Mouse (Mus musculus) heart, embryonic 11.5 days (tissue): ENCODE results near the gene Mapk8ip1. TPM values are rescaled to one million over a fixed set of nuclear protein-coding genes. Genes with fewer than 3 reads are reported as not detected.

Experiments used
- ATAC-seq: fragments of 200-750 bp; cut with Nextera tagmentation; replicated peaks from 2 replicates; pipeline ENCODE4 v1.8.0; 2017; ENCODE audit warnings: moderate library complexity; ENCODE audit not compliant: insufficient number of reproducible peaks, low FRiP score, low TSS enrichment
- H3K27ac ChIP-seq: fragments of 300-500 bp; sonication (generic); 2 replicates; pipeline ENCODE4 v1.5.1; 2014; ENCODE audit warnings: mild to moderate bottlenecking, low read depth, low read length
- H3K27me3 ChIP-seq: fragments of 300-500 bp; sonication (generic); 2 replicates; pipeline ENCODE4 v1.6.1; 2014; ENCODE audit warnings: mild to moderate bottlenecking, low read length, mixed read lengths; ENCODE audit not compliant: control insufficient read depth, insufficient read depth
- H3K36me3 ChIP-seq: fragments of 300-500 bp; sonication (generic); 2 replicates; pipeline ENCODE4 v1.6.1; 2014; ENCODE audit warnings: mild to moderate bottlenecking, low read length, moderate library complexity, mixed read lengths; ENCODE audit not compliant: control insufficient read depth, insufficient read depth
- H3K4me1 ChIP-seq: fragments of 300-500 bp; sonication (generic); 2 replicates; pipeline ENCODE4 v1.6.1; 2014; ENCODE audit warnings: low read length; ENCODE audit not compliant: control insufficient read depth, insufficient read depth
- H3K4me2 ChIP-seq: fragments of 300-500 bp; sonication (generic); 2 replicates; pipeline ENCODE4 v1.6.1; 2014; ENCODE audit warnings: mild to moderate bottlenecking, moderate library complexity
- H3K4me3 ChIP-seq: fragments of 300-500 bp; sonication (generic); 2 replicates; pipeline ENCODE4 v1.5.1; 2014; ENCODE audit warnings: low read depth, low read length
- H3K9ac ChIP-seq: fragments of 300-500 bp; sonication (generic); 2 replicates; pipeline ENCODE4 v1.6.1; 2014; ENCODE audit warnings: mild to moderate bottlenecking, low read depth, low read length, moderate library complexity
- H3K9me3 ChIP-seq: fragments of 300-500 bp; sonication (generic); replicated peaks from 2 replicates; pipeline ENCODE4 v1.6.1; 2016; ENCODE audit warnings: low read length; ENCODE audit not compliant: control insufficient read depth
- WGBS: fragments of 180-500 bp; shearing (Covaris S2); extraction: QIAGEN DNeasy Blood & Tissue Kit; methylation state at CpG from one replicate; pipeline ENCODE4 v1.1.7; 2014; ENCODE audit not compliant: insufficient replicate concordance; 5-methylcytosine and 5-hydroxymethylcytosine counted together
- polyA plus RNA-seq: library from polyadenylated mRNA; unstranded; fragments of >200 nt; fragmentation: Nextera tagmentation; extraction: Ambion mirVana; gene quantifications from 2 replicates; pipeline ENCODE4 v1.2.1, GENCODE M21; 2014

Gene Mapk8ip1
- polyA plus RNA-seq = 2.7 and 4.1 TPM in 2 replicates

- H3K27me3 ChIP-seq = peaks cover 12% of the 10 kb centered on the region
- peak within 1 kb of the TSS; percentile 97 for H3K4me2 ChIP-seq
- H3K36me3 ChIP-seq = peaks cover 7% of the 10 kb centered on the region; the same call in 1 of the 2 replicates
- H3K4me3 ChIP-seq = peak within 1 kb of the TSS; percentile 63
- WGBS = 1% methylated on average over 48 of the region's 59 CpGs
- no peak within 1 kb of the TSS for H3K27ac ChIP-seq
- no peaks in the 10 kb centered on the region for H3K9me3 ChIP-seq
- H3K4me1 ChIP-seq = peaks cover 2% of the 10 kb centered on the region; the same call in 1 of the 2 replicates
- H3K9ac ChIP-seq = peak within 1 kb of the TSS; percentile 61; the same call in 1 of the 2 replicates
- ATAC-seq = peak; percentile 41
Measured at GRCm38 (mm10) chr2:92401091-92401561, at the start of gene Mapk8ip1. TSS of gene Mapk8ip1 (minus strand) at chr2:92401263.

GRCm38 (mm10) chr2:92447121-92447740 is 46.2 kb upstream of the Mapk8ip1 start:
- H3K4me2 ChIP-seq = no peak overlapping the region
- no peak overlapping the region for H3K4me3 ChIP-seq
- H3K36me3 ChIP-seq = no peaks in the 10 kb centered on the region
- H3K27ac ChIP-seq = no peak overlapping the region
- WGBS = 67% methylated on average over 7 of the region's 7 CpGs
- ATAC-seq = no peak
- H3K9me3 ChIP-seq = no peaks in the 10 kb centered on the region
- H3K27me3 ChIP-seq = no peaks in the 10 kb centered on the region
- peaks cover 4% of the 10 kb centered on the region for H3K4me1 ChIP-seq
- H3K9ac ChIP-seq = no peak overlapping the region

- no peaks in the 10 kb centered on the region for H3K27me3 ChIP-seq
- no peaks in the 10 kb centered on the region for H3K36me3 ChIP-seq
- no peak overlapping the region for H3K4me3 ChIP-seq
- H3K27ac ChIP-seq = no peak overlapping the region
- no peaks in the 10 kb centered on the region for H3K9me3 ChIP-seq
- WGBS = 78% methylated on average over 8 of the region's 8 CpGs
- no peak for ATAC-seq
- H3K9ac ChIP-seq = no peak overlapping the region
- H3K4me1 ChIP-seq = peaks cover 8% of the 10 kb centered on the region
- no peak overlapping the region for H3K4me2 ChIP-seq
Measured at GRCm38 (mm10) chr2:92446656-92447055, 45.6 kb upstream of the Mapk8ip1 start.

DNA sequence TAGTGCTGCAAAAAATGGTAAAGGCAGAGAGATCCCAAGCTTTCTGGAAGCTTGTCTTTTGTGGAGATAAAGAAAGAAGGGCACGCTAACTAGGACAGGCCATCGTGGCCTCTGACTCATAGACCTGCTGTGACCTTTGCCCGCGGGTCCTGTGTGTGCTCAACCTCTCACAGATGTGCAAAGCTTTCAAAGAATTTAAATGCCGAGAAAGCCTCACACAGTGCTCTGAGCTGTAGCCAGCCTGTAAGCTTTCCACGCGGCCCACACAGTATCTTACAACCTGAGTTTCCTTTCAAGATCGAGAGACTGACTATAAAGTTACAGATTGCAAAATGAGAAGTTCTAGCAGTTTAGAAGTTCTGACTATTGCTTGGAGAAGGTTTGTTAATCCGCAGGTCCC is 44.8 kb upstream of the Mapk8ip1 start:
- no peak overlapping the region for H3K27ac ChIP-seq
- peaks cover 8% of the 10 kb centered on the region for H3K4me1 ChIP-seq
- no peak overlapping the region for H3K4me3 ChIP-seq
- H3K9me3 ChIP-seq = no peaks in the 10 kb centered on the region
- H3K4me2 ChIP-seq = no peak overlapping the region
- WGBS = 53% methylated on average over 9 of the region's 9 CpGs
- no peak overlapping the region for H3K9ac ChIP-seq
- no peaks in the 10 kb centered on the region for H3K36me3 ChIP-seq
- no peak for ATAC-seq
- H3K27me3 ChIP-seq = no peaks in the 10 kb centered on the region

DNA sequence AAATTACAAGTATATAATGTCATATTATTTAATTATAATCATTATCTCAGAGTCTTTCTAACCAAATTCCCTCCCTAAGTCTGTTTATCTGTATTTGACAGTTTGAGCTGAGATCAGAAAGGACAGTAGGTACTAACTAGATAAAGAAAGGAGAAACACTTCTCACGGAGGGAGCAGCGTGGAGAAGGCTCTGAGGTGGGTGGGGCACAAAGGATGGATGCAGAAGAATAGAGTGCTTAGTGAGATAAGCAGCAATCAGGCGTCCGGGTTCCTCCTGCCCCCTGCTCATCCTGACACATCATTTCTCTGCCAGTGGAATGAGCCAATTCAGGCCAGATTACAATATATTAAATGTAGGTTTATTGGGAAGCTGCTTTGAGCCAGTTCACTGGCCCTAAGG is 43.3 kb upstream of the Mapk8ip1 start:
- no peaks in the 10 kb centered on the region for H3K36me3 ChIP-seq
- H3K27me3 ChIP-seq = no peaks in the 10 kb centered on the region
- peaks cover 8% of the 10 kb centered on the region for H3K4me1 ChIP-seq
- no peak overlapping the region for H3K27ac ChIP-seq
- no peak overlapping the region for H3K4me2 ChIP-seq
- H3K4me3 ChIP-seq = no peak overlapping the region
- no peak overlapping the region for H3K9ac ChIP-seq
- peak; percentile 77; the same call in 1 of the 2 replicates for ATAC-seq
- no peaks in the 10 kb centered on the region for H3K9me3 ChIP-seq
- 25% methylated on average over 4 of the region's 4 CpGs for WGBS

DNA sequence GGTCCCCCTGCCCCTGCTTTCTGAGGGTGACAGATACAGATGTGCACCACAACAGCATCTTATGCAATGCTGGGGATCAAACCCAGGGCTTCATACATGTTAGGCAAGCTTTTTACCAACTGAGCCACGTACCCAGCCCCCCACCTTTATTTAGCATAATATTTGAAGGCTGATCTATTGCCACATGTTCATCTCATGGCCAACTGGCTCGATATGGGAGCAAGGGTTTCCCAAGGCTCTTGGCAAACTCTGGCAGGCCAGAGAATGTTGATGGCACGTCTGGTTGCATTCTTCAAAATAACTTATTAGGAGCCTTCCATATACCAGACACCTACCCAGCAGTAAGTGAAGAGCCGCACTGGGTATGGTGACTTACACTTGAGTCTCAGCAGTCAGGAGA is 42.2 kb upstream of the Mapk8ip1 start:
- H3K36me3 ChIP-seq = no peaks in the 10 kb centered on the region
- H3K4me1 ChIP-seq = peaks cover 8% of the 10 kb centered on the region
- no peak overlapping the region for H3K4me2 ChIP-seq
- no peak overlapping the region for H3K4me3 ChIP-seq
- H3K9me3 ChIP-seq = no peaks in the 10 kb centered on the region
- H3K27ac ChIP-seq = no peak overlapping the region
- no peak for ATAC-seq
- H3K9ac ChIP-seq = no peak overlapping the region
- no peaks in the 10 kb centered on the region for H3K27me3 ChIP-seq
- WGBS = 79% methylated on average over 4 of the region's 4 CpGs

DNA sequence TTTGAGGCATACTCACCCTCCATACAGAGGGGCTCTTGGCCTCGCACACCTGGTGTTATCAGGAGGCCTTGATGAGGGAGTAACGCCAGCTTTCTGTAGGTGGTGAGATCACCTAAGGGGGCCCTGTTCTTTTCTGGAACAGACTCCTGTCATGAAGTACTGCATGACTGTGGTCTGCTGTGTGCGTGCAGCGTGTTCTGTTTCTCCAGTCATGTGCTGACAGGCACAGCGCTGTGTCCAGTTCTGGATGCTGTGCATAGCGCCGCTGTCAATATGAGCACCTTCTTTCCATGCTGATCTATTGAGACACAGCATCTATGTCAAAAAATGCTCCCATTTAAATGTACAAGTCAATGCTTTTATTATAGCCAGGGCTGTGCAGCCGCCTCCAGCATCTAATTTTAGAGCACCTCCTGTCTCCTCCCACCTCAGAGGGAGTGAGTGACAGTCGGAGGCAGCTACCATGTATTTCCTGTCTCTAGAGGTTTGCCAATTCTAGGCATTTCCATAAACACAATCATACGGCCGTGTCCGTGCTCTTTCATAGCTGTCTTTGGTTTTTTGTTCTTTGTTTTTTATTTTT is 41.4 kb upstream of the Mapk8ip1 start:
- Histone ChIP-seq H3K4me2 (no peak overlapping the region), H3K9me3 (no peaks in the 10 kb centered on the region), H3K27me3 (no peaks in the 10 kb centered on the region), H3K4me1 (peaks cover 8% of the 10 kb centered on the region), H3K9ac (no peak overlapping the region), H3K27ac (no peak overlapping the region), H3K4me3 (no peak overlapping the region), H3K36me3 (no peaks in the 10 kb centered on the region)
- WGBS = 58% methylated on average over 12 of the region's 12 CpGs
- no peak for ATAC-seq

GRCm38 (mm10) chr2:92440432-92440831 is 39.4 kb upstream of the Mapk8ip1 start:
- ATAC-seq = no peak

GRCm38 (mm10) chr2:92438567-92438966 is 37.5 kb upstream of the Mapk8ip1 start:
- H3K4me2 ChIP-seq = no peak overlapping the region
- H3K27ac ChIP-seq = no peak overlapping the region
- no peaks in the 10 kb centered on the region for H3K9me3 ChIP-seq
- H3K4me3 ChIP-seq = no peak overlapping the region
- H3K27me3 ChIP-seq = no peaks in the 10 kb centered on the region
- WGBS = 48% methylated on average over 3 of the region's 3 CpGs
- H3K9ac ChIP-seq = no peak overlapping the region
- peaks cover 8% of the 10 kb centered on the region for H3K4me1 ChIP-seq
- no peaks in the 10 kb centered on the region for H3K36me3 ChIP-seq
- no peak for ATAC-seq

More at GRCm38 (mm10) chr2:92440432-92440831, 39.4 kb upstream of the Mapk8ip1 start:
- Histone ChIP-seq H3K4me1 (peaks cover 8% of the 10 kb centered on the region), H3K9me3 (no peaks in the 10 kb centered on the region), H3K27ac (no peak overlapping the region), H3K9ac (no peak overlapping the region), H3K27me3 (no peaks in the 10 kb centered on the region), H3K36me3 (no peaks in the 10 kb centered on the region), H3K4me3 (no peak overlapping the region), H3K4me2 (no peak overlapping the region)
- 63% methylated on average over 6 of the region's 6 CpGs for WGBS
